In the genomic region with DNA sequence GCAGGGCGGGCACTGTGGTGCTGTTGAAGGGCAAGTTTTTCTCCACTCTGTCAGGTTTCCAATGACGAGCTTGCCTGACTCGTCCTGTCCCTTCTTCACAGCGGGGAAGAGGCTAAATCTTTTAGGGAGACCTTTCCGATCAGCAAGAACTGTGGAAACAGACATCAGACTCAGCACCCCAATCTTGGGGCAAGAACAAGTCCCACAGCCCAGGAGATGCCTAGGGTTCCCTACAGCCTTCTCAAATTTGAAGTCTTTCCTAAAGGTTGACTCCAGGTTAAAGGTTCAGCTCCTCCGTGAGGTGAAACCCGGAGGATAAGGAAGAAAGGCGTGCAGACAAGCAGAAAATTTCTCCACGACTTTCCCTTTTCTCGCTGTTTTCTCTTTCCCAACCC, we compare ENCODE assay signal across 9 mouse cellular contexts. TPM values are rescaled to one million over a fixed set of nuclear protein-coding genes. Genes with fewer than 3 reads are reported as not detected.
A peak's percentile ranks its signal among the peaks of the same experiment; 100 is the strongest.
DNase-seq lines count a peak whose midpoint lies in the region; ATAC-seq and TF ChIP-seq lines count a peak whose summit lies in the region.
"Had no signal": no experiment of that assay in that cellular context is flagged by ENCODE, and none has a peak within 500 bp of the region (broad histone marks: within the 10 kb centered on the region; RNA-seq: fewer than 3 reads in every experiment).

No protein-coding gene starts in this region.

- DNase-seq in heart, adult 18-20 months = no peak
- peak; percentile 58 for DNase-seq in forebrain, postnatal 0 days
- no peak for DNase-seq in liver, postnatal 0 days
- DNase-seq in right cerebral cortex, adult 2 months (ENCODE audit: low spot score in 2 of 2) = no peak
- DNase-seq in thymus, postnatal 36 days = no peak
- DNase-seq in ovary, postnatal 10 days (ENCODE audit: low spot score) = no peak

- WGBS in heart, embryonic 11.5 days (ENCODE audit: insufficient replicate concordance) = 9% methylated on average over 10 of the region's 10 CpGs
- WGBS in forebrain, postnatal 0 days = 5% methylated on average over 10 of the region's 10 CpGs
- 15% methylated on average over 10 of the region's 10 CpGs for WGBS in liver, postnatal 0 days (ENCODE audit: insufficient replicate concordance)

- H3K4me3 ChIP-seq in heart, embryonic 11.5 days (ENCODE audit: low read depth, low read length) = peak overlapping the region; percentile 45
- peak overlapping the region; percentile 79 for H3K4me3 ChIP-seq in E14TG2a.4 (replicated peaks; ENCODE audit: low read length)
- H3K4me3 ChIP-seq in forebrain, postnatal 0 days (ENCODE audit: low read depth, low read length) = peak overlapping the region; percentile 46
- peak overlapping the region; percentile 49 for H3K4me3 ChIP-seq in liver, postnatal 0 days (ENCODE audit: low read depth, low read length)

- H3K9ac ChIP-seq in heart, embryonic 11.5 days (ENCODE audit: low read depth, low read length) = peak overlapping the region; percentile 72
- peak overlapping the region; percentile 62 for H3K9ac ChIP-seq in forebrain, postnatal 0 days
- 0 out of 2 replicates have a peak overlapping the region, but pooled peaks have one; percentile 59 for H3K9ac ChIP-seq in liver, postnatal 0 days (replicated peaks)

- H3K4me1 ChIP-seq in heart, embryonic 11.5 days (ENCODE audit: control insufficient read depth, insufficient read depth, low read length) = peaks cover 19% of the 10 kb centered on the region
- peaks cover 21% of the 10 kb centered on the region for H3K4me1 ChIP-seq in E14TG2a.4 (replicated peaks; ENCODE audit: low read depth, low read length)
- peaks cover 7% of the 10 kb centered on the region; the same call in 1 of the 2 replicates for H3K4me1 ChIP-seq in forebrain, postnatal 0 days (ENCODE audit: insufficient read depth)
- H3K4me1 ChIP-seq in liver, postnatal 0 days (ENCODE audit: insufficient read depth) = peaks cover 10% of the 10 kb centered on the region; the same call in 1 of the 2 replicates

- no peaks in the 10 kb centered on the region for H3K9me3 ChIP-seq in heart, embryonic 11.5 days (replicated peaks; ENCODE audit: control insufficient read depth, low read length)
- H3K9me3 ChIP-seq in E14TG2a.4 (ENCODE audit: low read length) = 0 out of 2 replicates have a peak, but pooled peaks cover under 1% of the 10 kb centered on the region
- no peaks in the 10 kb centered on the region for H3K9me3 ChIP-seq in forebrain, postnatal 0 days (ENCODE audit: low read length)
- H3K9me3 ChIP-seq in liver, postnatal 0 days (ENCODE audit: low read length) = no peaks in the 10 kb centered on the region

- no peaks in the 10 kb centered on the region for H3K36me3 ChIP-seq in heart, embryonic 11.5 days (ENCODE audit: control insufficient read depth, insufficient read depth, low read length)
- no peaks in the 10 kb centered on the region for H3K36me3 ChIP-seq in E14TG2a.4 (ENCODE audit: insufficient read depth, low read length)
- no peaks in the 10 kb centered on the region for H3K36me3 ChIP-seq in forebrain, postnatal 0 days (ENCODE audit: insufficient read depth)
- no peaks in the 10 kb centered on the region for H3K36me3 ChIP-seq in liver, postnatal 0 days (replicated peaks; ENCODE audit: insufficient read depth, low read length)

- TF ChIP-seq EP300 in liver, postnatal 0 days (IDR thresholded peaks at IDR 0.05; ENCODE audit: low read depth) = no peak

- no peaks in the 10 kb centered on the region for H3K27me3 ChIP-seq in heart, embryonic 11.5 days (ENCODE audit: control insufficient read depth, insufficient read depth, low read length)
- peaks cover 86% of the 10 kb centered on the region for H3K27me3 ChIP-seq in E14TG2a.4 (ENCODE audit: insufficient read depth, low read length)
- H3K27me3 ChIP-seq in forebrain, postnatal 0 days (ENCODE audit: insufficient read depth, low read length) = no peaks in the 10 kb centered on the region
- peaks cover 17% of the 10 kb centered on the region for H3K27me3 ChIP-seq in liver, postnatal 0 days (ENCODE audit: insufficient read depth, low read length)

- no peak for ATAC-seq in heart, embryonic 11.5 days (replicated peaks; ENCODE audit: insufficient number of reproducible peaks, low FRiP score, low TSS enrichment)
- no peak for ATAC-seq in forebrain, postnatal 0 days
- ATAC-seq in liver, postnatal 0 days = no peak

- H3K27ac ChIP-seq in heart, embryonic 11.5 days (ENCODE audit: low read depth, low read length) = peak overlapping the region; percentile 78
- peak overlapping the region; percentile 86 for H3K27ac ChIP-seq in forebrain, postnatal 0 days (ENCODE audit: low read depth, low read length)
- H3K27ac ChIP-seq in liver, postnatal 0 days (ENCODE audit: low read depth) = no peak overlapping the region

- no peak for TF ChIP-seq CTCF in E14TG2a.4 (conservative IDR thresholded peaks at IDR 0.05; ENCODE audit: low read length)
- no peak for TF ChIP-seq CTCF in forebrain, postnatal 0 days (IDR thresholded peaks at IDR 0.05; ENCODE audit: low read depth)
- no peak for TF ChIP-seq CTCF in liver, postnatal 0 days (IDR thresholded peaks at IDR 0.05; ENCODE audit: low read depth)

- peak overlapping the region; percentile 76 for H3K4me2 ChIP-seq in heart, embryonic 11.5 days
- peak overlapping the region; percentile 78 for H3K4me2 ChIP-seq in forebrain, postnatal 0 days (ENCODE audit: low read depth)
- peak overlapping the region; percentile 83 for H3K4me2 ChIP-seq in liver, postnatal 0 days (ENCODE audit: low read depth, low read length)

RNA-seq across cellular contexts. Expression of a gene that starts 10.7 kb away (rescaled TPM):
- polyA plus RNA-seq in heart, embryonic 11.5 days (2014; fragmentation: Nextera tagmentation; extraction: Ambion mirVana) = 11.1 and 15.1 TPM in 2 replicates
- total RNA-seq in heart, adult 18-20 months (2021) = 10 to 100 TPM; 12.5 to 24.8 TPM
- 32.4 and 39.2 TPM in 2 replicates for total RNA-seq in forebrain, postnatal 0 days (2014; rRNA removed)
- 14.5 and 17.9 TPM in 2 replicates for polyA plus RNA-seq in forebrain, postnatal 0 days (2015; fragmentation: Nextera tagmentation; extraction: Ambion mirVana)
- 0.83 and 0.95 TPM in 2 replicates for polyA plus RNA-seq in liver, postnatal 0 days (2015; fragmentation: Nextera tagmentation; extraction: Ambion mirVana)

RNA-seq across cellular contexts. Expression of a gene that starts 11.7 kb away (rescaled TPM):
- 24.1 and 25.1 TPM in 2 replicates for polyA plus RNA-seq in heart, embryonic 11.5 days (2014; fragmentation: Nextera tagmentation; extraction: Ambion mirVana)
- total RNA-seq in heart, adult 18-20 months (2021) = not detected
- 16.8 and 17.4 TPM in 2 replicates for total RNA-seq in forebrain, postnatal 0 days (2014; rRNA removed)
- polyA plus RNA-seq in forebrain, postnatal 0 days (2015; fragmentation: Nextera tagmentation; extraction: Ambion mirVana) = 24.7 and 28.1 TPM in 2 replicates
- polyA plus RNA-seq in liver, postnatal 0 days (2015; fragmentation: Nextera tagmentation; extraction: Ambion mirVana) = not detected in 2 replicates
- total RNA-seq: neutrophil, adult 5-6 weeks had no signal

RNA-seq across cellular contexts. Expression of a gene that starts 29.7 kb away (rescaled TPM):
- polyA plus RNA-seq in heart, embryonic 11.5 days (2014; fragmentation: Nextera tagmentation; extraction: Ambion mirVana) = 14.3 and 14.9 TPM in 2 replicates
- total RNA-seq in heart, adult 18-20 months (2021) = 1 to 10 TPM; 4.8 to 5.1 TPM
- 19.3 and 31.8 TPM in 2 replicates for total RNA-seq in forebrain, postnatal 0 days (2014; rRNA removed)
- 10.9 and 15.6 TPM in 2 replicates for polyA plus RNA-seq in forebrain, postnatal 0 days (2015; fragmentation: Nextera tagmentation; extraction: Ambion mirVana)
- 4.3 TPM in 2 replicates for polyA plus RNA-seq in liver, postnatal 0 days (2015; fragmentation: Nextera tagmentation; extraction: Ambion mirVana)

RNA-seq across cellular contexts. Expression of a gene that starts 30.1 kb away (rescaled TPM):
- polyA plus RNA-seq in heart, embryonic 11.5 days (2014; fragmentation: Nextera tagmentation; extraction: Ambion mirVana) = 25.0 and 30.2 TPM in 2 replicates
- 10 to 100 TPM; 10.8 to 11.5 TPM for total RNA-seq in heart, adult 18-20 months (2021)
- total RNA-seq in forebrain, postnatal 0 days (2014; rRNA removed) = 29.1 and 31.9 TPM in 2 replicates
- polyA plus RNA-seq in forebrain, postnatal 0 days (2015; fragmentation: Nextera tagmentation; extraction: Ambion mirVana) = 16.1 and 19.3 TPM in 2 replicates
- polyA plus RNA-seq in liver, postnatal 0 days (2015; fragmentation: Nextera tagmentation; extraction: Ambion mirVana) = 12.3 and 13.2 TPM in 2 replicates

RNA-seq across cellular contexts. Expression of a gene that starts 39.8 kb away (rescaled TPM):
- polyA plus RNA-seq in heart, embryonic 11.5 days (2014; fragmentation: Nextera tagmentation; extraction: Ambion mirVana) = not detected in 2 replicates
- under 1 TPM in 1 of 2 experiments, not detected in 1; 0.32 TPM for total RNA-seq in heart, adult 18-20 months (2021)
- total RNA-seq in forebrain, postnatal 0 days (2014; rRNA removed) = 140 and 146 TPM in 2 replicates
- polyA plus RNA-seq in forebrain, postnatal 0 days (2015; fragmentation: Nextera tagmentation; extraction: Ambion mirVana) = 99.1 and 133 TPM in 2 replicates
- polyA plus RNA-seq in liver, postnatal 0 days (2015; fragmentation: Nextera tagmentation; extraction: Ambion mirVana) = 0.05 TPM in 1 of 2 replicates, not detected in the other
- total RNA-seq: neutrophil, adult 5-6 weeks had no signal

Comparison
In these comparisons a context has a peak if more than half of its experiments do, and no peak if none do; other contexts are left out.
1. RNA of a gene that starts 11.7 kb away (polyA plus RNA-seq): 24.1 to 25.1 TPM in heart, embryonic 11.5 days and 24.7 to 28.1 TPM in forebrain, postnatal 0 days; not detected in liver, postnatal 0 days; every median in the first group is over 10 times any median in the second.
2. Peak in every context shown above with its lines, with median percentiles within 50 percentile points of each other: H3K4me2 ChIP-seq, H3K4me3 ChIP-seq and H3K9ac ChIP-seq.